Mouse (Mus musculus) kidney, adult 2 months (tissue): ENCODE results near the gene Acot9.

Source experiments
- CTCF ChIP-seq: fragments of 200-500 bp; conservative IDR thresholded peaks from 2 replicates; pipeline ENCODE4 v1.5.1; 2011; ENCODE audit warnings: low read depth, mild to moderate bottlenecking, control low read depth, low read length, moderate library complexity, mixed read lengths; ENCODE audit not compliant: insufficient read depth, insufficient read length
- POLR2A ChIP-seq: fragments of 200-500 bp; IDR thresholded peaks from one replicate; pipeline ENCODE4 v1.6.1; 2011; ENCODE audit warnings: low read depth, low read length, control low read depth

DNA sequence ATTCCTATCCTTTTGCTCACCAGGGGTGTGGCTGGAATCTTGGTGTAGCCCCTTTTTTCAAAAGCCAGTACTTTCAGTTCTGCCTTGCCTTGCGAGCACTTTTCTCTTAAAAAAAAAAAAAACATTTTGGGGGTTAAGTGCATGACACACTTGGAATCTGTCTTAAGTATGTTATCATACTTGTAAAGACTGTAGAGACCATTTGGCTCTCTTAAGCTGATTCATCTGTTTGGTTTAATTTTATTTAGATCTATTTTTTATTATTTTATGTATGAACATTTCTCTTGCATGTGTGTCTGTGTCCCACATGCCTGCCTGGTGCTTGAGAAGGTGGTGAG lies 641 bp downstream of the Acot9 start:
- no peak for TF ChIP-seq CTCF
- TF ChIP-seq POLR2A = no peak
